Mouse (Mus musculus) 416B (cell line): ENCODE results near the gene Aven.

Experiments
- DNase-seq: peaks from one replicate; pipeline ENCODE4 v3.0.0; 2011; ENCODE audit warnings: low read depth

The Aven gene

GRCm38 (mm10) chr2:112669461-112669860, 176.7 kb downstream of the Aven start:
- no peak for DNase-seq

DNA sequence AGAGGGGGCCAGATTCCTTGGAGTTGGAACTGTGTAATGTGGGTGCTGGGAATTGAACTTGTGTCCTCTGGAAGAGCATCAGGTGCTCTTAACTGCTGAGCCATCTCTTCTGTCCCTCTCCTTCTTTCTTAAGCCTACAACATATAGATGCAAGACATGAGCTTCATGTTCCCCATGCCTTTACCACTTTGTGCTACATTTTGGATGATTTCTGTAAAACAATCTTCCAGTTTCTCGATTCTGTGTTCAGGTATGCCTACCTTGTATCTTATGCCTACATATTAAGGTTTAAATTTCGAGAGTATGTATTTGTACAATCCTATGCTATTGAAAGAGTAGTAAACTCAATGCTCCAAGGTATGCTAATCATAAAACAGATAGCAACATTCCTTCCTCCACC, 183.4 kb downstream of the Aven start:
- no peak for DNase-seq

- peak; percentile 10 for DNase-seq
These were observed 184.0 kb downstream of the Aven start for GRCm38 (mm10) chr2:112676721-112677120.

- no peak for DNase-seq
These were observed 184.5 kb downstream of the Aven start for GRCm38 (mm10) chr2:112677246-112677645.

DNA sequence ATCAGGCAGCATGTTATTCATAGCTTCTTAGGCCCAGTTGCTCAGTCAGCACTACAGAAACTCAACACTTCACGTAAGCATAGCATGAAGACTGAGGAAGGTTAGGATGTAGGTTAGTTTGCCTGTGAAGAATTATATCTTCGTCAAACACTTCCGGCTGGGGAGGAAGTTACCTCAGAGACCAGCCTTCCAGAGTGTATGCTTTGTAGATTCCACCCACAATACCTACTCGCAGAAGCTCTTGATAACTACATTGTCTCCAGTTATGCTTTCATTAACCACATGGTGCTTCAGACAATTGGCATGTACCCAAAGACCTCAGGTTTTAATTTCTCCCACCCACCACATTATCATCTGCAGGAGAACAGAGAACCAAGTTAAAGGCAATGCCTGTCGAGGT, 189.1 kb downstream of the Aven start:
- DNase-seq, result no peak
